Comparison of ENCODE assay signal across 9 mouse cellular contexts in the genomic region with DNA sequence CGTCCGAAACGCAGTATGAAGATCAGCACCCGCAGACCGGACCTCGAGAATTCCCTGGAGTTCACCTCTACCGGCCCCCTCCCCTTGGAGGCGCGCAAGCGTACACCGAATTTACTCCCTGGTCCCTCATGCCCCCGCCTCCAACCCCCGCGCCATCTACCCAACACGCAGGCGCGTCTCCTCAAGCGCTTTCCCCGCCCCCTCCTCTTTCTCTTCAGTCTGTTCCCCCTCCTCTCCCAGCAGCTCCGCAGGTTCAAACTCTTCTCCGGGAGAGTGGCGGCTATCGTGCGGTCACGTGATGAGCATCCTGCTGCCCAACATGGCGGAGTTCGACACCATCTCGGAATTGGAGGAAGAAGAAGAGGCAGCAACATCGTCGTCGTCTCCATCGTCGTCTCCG. TPM values are rescaled to one million over a fixed set of nuclear protein-coding genes. Genes with fewer than 3 reads are reported as not detected.
A peak's percentile ranks its signal among the peaks of the same experiment; 100 is the strongest.
DNase-seq lines count a peak whose midpoint lies in the region; ATAC-seq and TF ChIP-seq lines count a peak whose summit lies in the region.
"Had no signal": no experiment of that assay in that cellular context is flagged by ENCODE, and none has a peak within 500 bp of the region (broad histone marks: within the 10 kb centered on the region; RNA-seq: fewer than 3 reads in every experiment).

Gene Chic1 (plus strand): TSS at position 190 of the 400 bp plus-strand sequence.

- H3K79me2 ChIP-seq in liver, adult 2 months (ENCODE audit: control insufficient read depth, insufficient read depth, low read length), result no peaks in the 10 kb centered on the region

- peak within 1 kb of the TSS; percentile 21 for H3K9ac ChIP-seq in embryonic facial prominence, embryonic 15.5 days
- H3K9ac ChIP-seq in heart, embryonic 13.5 days, result peak within 1 kb of the TSS; percentile 80
- H3K9ac ChIP-seq in kidney, postnatal 0 days (ENCODE audit: low read depth, low read length), result peak within 1 kb of the TSS; percentile 59; the same call in 1 of the 2 replicates
- peak within 1 kb of the TSS; percentile 66 for H3K9ac ChIP-seq in liver, adult 2 months (ENCODE audit: low read depth, low read length)
- peak within 1 kb of the TSS; percentile 57 for H3K9ac ChIP-seq in neural tube, embryonic 11.5 days (ENCODE audit: low read length)

- no peak for TF ChIP-seq POLR2A in liver, adult 2 months (IDR thresholded peaks at IDR 0.05; ENCODE audit: extremely low read depth, insufficient read depth, low read length)
- no peak for TF ChIP-seq POLR2A in testis, adult 2 months (IDR thresholded peaks at IDR 0.05; ENCODE audit: control insufficient read depth, low read depth, low read length)

- no peak within 1 kb of the TSS for H3K27ac ChIP-seq in embryonic facial prominence, embryonic 15.5 days (replicated peaks)
- H3K27ac ChIP-seq in heart, embryonic 13.5 days (replicated peaks), result no peak within 1 kb of the TSS
- H3K27ac ChIP-seq in kidney, postnatal 0 days, result no peak within 1 kb of the TSS
- H3K27ac ChIP-seq in liver, adult 2 months (replicated peaks; ENCODE audit: insufficient read depth, low read depth, low read length), result no peak within 1 kb of the TSS
- H3K27ac ChIP-seq in neural tube, embryonic 11.5 days (ENCODE audit: low read depth, low read length), result 0 out of 2 replicates have a peak within 1 kb of the TSS, but pooled peaks have one; percentile 44
- H3K27ac ChIP-seq in testis, adult 2 months (ENCODE audit: control insufficient read depth, insufficient read depth, low read depth, low read length), result peak within 1 kb of the TSS; percentile 61

- peak; percentile 87 for ATAC-seq in embryonic facial prominence, embryonic 15.5 days (ENCODE audit: insufficient number of reproducible peaks, low FRiP score, low TSS enrichment, low read depth)
- no peak; the same call in 1 of the 2 replicates for ATAC-seq in heart, embryonic 13.5 days (ENCODE audit: extremely low read depth, insufficient number of reproducible peaks, low FRiP score, low TSS enrichment)
- peak; percentile 89 for ATAC-seq in kidney, postnatal 0 days (replicated peaks; ENCODE audit: low FRiP score, low read depth)
- peak; percentile 92 for ATAC-seq in neural tube, embryonic 11.5 days (ENCODE audit: insufficient read depth, low FRiP score, low TSS enrichment)

- peaks cover 27% of the 10 kb centered on the region for H3K27me3 ChIP-seq in embryonic facial prominence, embryonic 15.5 days
- peaks cover 71% of the 10 kb centered on the region for H3K27me3 ChIP-seq in heart, embryonic 13.5 days (replicated peaks)
- no peaks in the 10 kb centered on the region; the same call in 1 of the 2 replicates for H3K27me3 ChIP-seq in kidney, postnatal 0 days (ENCODE audit: insufficient read depth, low read length)
- no peaks in the 10 kb centered on the region for H3K27me3 ChIP-seq in liver, adult 2 months (ENCODE audit: control insufficient read depth, insufficient read depth, low read length)
- H3K27me3 ChIP-seq in neural tube, embryonic 11.5 days (ENCODE audit: control insufficient read depth, insufficient read depth, low read length), result peaks cover 30% of the 10 kb centered on the region
- H3K27me3 ChIP-seq in testis, adult 2 months (ENCODE audit: control insufficient read depth, insufficient read depth, low read length), result no peaks in the 10 kb centered on the region

- no peaks in the 10 kb centered on the region for H3K4me1 ChIP-seq in embryonic facial prominence, embryonic 15.5 days
- H3K4me1 ChIP-seq in heart, embryonic 13.5 days, result no peaks in the 10 kb centered on the region
- H3K4me1 ChIP-seq in kidney, postnatal 0 days (replicated peaks; ENCODE audit: insufficient read depth, low read length), result no peaks in the 10 kb centered on the region
- H3K4me1 ChIP-seq in liver, adult 2 months (ENCODE audit: control insufficient read depth, insufficient read depth, low read length), result peaks cover 6% of the 10 kb centered on the region; the same call in 1 of the 2 replicates
- H3K4me1 ChIP-seq in neural tube, embryonic 11.5 days (ENCODE audit: control insufficient read depth, insufficient read depth, low read length), result no peaks in the 10 kb centered on the region
- no peaks in the 10 kb centered on the region for H3K4me1 ChIP-seq in testis, adult 2 months (ENCODE audit: control insufficient read depth, insufficient read depth, low read length)

- no peaks in the 10 kb centered on the region for H3K9me3 ChIP-seq in embryonic facial prominence, embryonic 15.5 days (replicated peaks)
- H3K9me3 ChIP-seq in heart, embryonic 13.5 days, result no peaks in the 10 kb centered on the region
- no peaks in the 10 kb centered on the region for H3K9me3 ChIP-seq in kidney, postnatal 0 days (replicated peaks; ENCODE audit: low read length)
- H3K9me3 ChIP-seq in neural tube, embryonic 11.5 days (ENCODE audit: control insufficient read depth, low read length), result no peaks in the 10 kb centered on the region
- H3K9me3 ChIP-seq: G1E had no signal

- DNase-seq in 3134 (ENCODE audit: extremely low read depth, insufficient read length, low spot score), result peak; percentile 48
- peak; percentile 81 to 86 for DNase-seq in adrenal gland, postnatal 36 days
- peak; percentile 82 for DNase-seq in kidney, postnatal 0 days (ENCODE audit: low spot score)
- peak; percentile 18 for DNase-seq in liver, adult 2 months (ENCODE audit: extremely low read depth, low read depth, low spot score)
- DNase-seq in neural tube, embryonic 11.5 days (ENCODE audit: low spot score), result peak; percentile 88

- peak within 1 kb of the TSS; percentile 45 for H3K4me2 ChIP-seq in embryonic facial prominence, embryonic 15.5 days (replicated peaks)
- peak within 1 kb of the TSS; percentile 68 for H3K4me2 ChIP-seq in heart, embryonic 13.5 days
- peak within 1 kb of the TSS; percentile 59 for H3K4me2 ChIP-seq in kidney, postnatal 0 days (ENCODE audit: low read length)
- peak within 1 kb of the TSS; percentile 41 for H3K4me2 ChIP-seq in neural tube, embryonic 11.5 days (ENCODE audit: low read depth)

- TF ChIP-seq CTCF in kidney, postnatal 0 days (IDR thresholded peaks at IDR 0.05; ENCODE audit: low read depth), result no peak
- no peak for TF ChIP-seq CTCF in liver, adult 2 months (IDR thresholded peaks at IDR 0.05; ENCODE audit: low read depth, low read length)
- no peak for TF ChIP-seq CTCF in testis, adult 2 months (IDR thresholded peaks at IDR 0.05; ENCODE audit: control insufficient read depth, insufficient read depth, insufficient replicate concordance, low read depth, low read length)

- H3K36me3 ChIP-seq in embryonic facial prominence, embryonic 15.5 days, result no peaks in the 10 kb centered on the region
- no peaks in the 10 kb centered on the region for H3K36me3 ChIP-seq in heart, embryonic 13.5 days
- no peaks in the 10 kb centered on the region for H3K36me3 ChIP-seq in kidney, postnatal 0 days (ENCODE audit: insufficient read depth, low read length)
- H3K36me3 ChIP-seq in liver, adult 2 months (ENCODE audit: control insufficient read depth, insufficient read depth, low read length), result no peaks in the 10 kb centered on the region
- no peaks in the 10 kb centered on the region for H3K36me3 ChIP-seq in neural tube, embryonic 11.5 days (ENCODE audit: control insufficient read depth, insufficient read depth, low read length)
- no peaks in the 10 kb centered on the region for H3K36me3 ChIP-seq in testis, adult 2 months (ENCODE audit: control insufficient read depth, insufficient read depth, low read length)
- H3K36me3 ChIP-seq: G1E had no signal

- peak within 1 kb of the TSS; percentile 59 for H3K4me3 ChIP-seq in embryonic facial prominence, embryonic 15.5 days (replicated peaks)
- H3K4me3 ChIP-seq in heart, embryonic 13.5 days, result peak within 1 kb of the TSS; percentile 67
- H3K4me3 ChIP-seq in kidney, postnatal 0 days (replicated peaks; ENCODE audit: low read depth, low read length), result peak within 1 kb of the TSS; percentile 68
- H3K4me3 ChIP-seq in liver, adult 2 months (ENCODE audit: insufficient read depth, low read depth, low read length), result peak within 1 kb of the TSS; percentile 92
- peak within 1 kb of the TSS; percentile 53 for H3K4me3 ChIP-seq in neural tube, embryonic 11.5 days (ENCODE audit: low read depth, low read length)
- H3K4me3 ChIP-seq in testis, adult 2 months (ENCODE audit: control insufficient read depth, low read depth, low read length), result peak within 1 kb of the TSS; percentile 96

- 21% methylated on average over 34 of the region's 34 CpGs for WGBS in embryonic facial prominence, embryonic 15.5 days
- WGBS in heart, embryonic 13.5 days, result 16% methylated on average over 32 of the region's 34 CpGs
- 25% methylated on average over 34 of the region's 34 CpGs for WGBS in kidney, postnatal 0 days
- 3% methylated on average over 29 of the region's 34 CpGs for WGBS in liver, adult 2 months
- WGBS in neural tube, embryonic 11.5 days, result 10% methylated on average over 34 of the region's 34 CpGs

RNA-seq across cellular contexts. Expression of gene Chic1, which starts in this region (rescaled TPM):
- 1 to 10 TPM; 6.6 to 6.9 TPM for total RNA-seq in adrenal gland, postnatal 36 days (2021)
- polyA plus RNA-seq in embryonic facial prominence, embryonic 15.5 days (2015; fragmentation: Nextera tagmentation; extraction: Ambion mirVana), result 2.3 and 2.5 TPM in 2 replicates
- polyA plus RNA-seq in heart, embryonic 13.5 days (2015; fragmentation: Nextera tagmentation; extraction: Ambion mirVana), result 2.7 and 2.8 TPM in 2 replicates
- polyA plus RNA-seq in kidney, postnatal 0 days (2015; fragmentation: Nextera tagmentation; extraction: Ambion mirVana), result 1.6 and 2.0 TPM in 2 replicates
- total RNA-seq in liver, adult 2 months (2014; rRNA removed), result 4.6 and 6.3 TPM in 2 replicates
- 0.70 and 0.97 TPM in 2 replicates for polyA plus RNA-seq in liver, adult 2 months (2012; rRNA removed)
- 5.3 and 5.6 TPM in 2 replicates for polyA plus RNA-seq in neural tube, embryonic 11.5 days (2014; fragmentation: Nextera tagmentation; extraction: Ambion mirVana)
- polyA plus RNA-seq in testis, adult 2 months (2012; rRNA removed), result 0.12 and 0.22 TPM in 2 replicates
- polyA plus RNA-seq: G1E had no signal

Comparison
In these comparisons a context has a peak if more than half of its experiments do, and no peak if none do; other contexts are left out.
1. DNase-seq: peak in every context shown above with its lines; median percentile 88 in neural tube, embryonic 11.5 days; 84 in adrenal gland, postnatal 36 days; 82 in kidney, postnatal 0 days; 48 in 3134; 18 in liver, adult 2 months.
2. H3K27ac ChIP-seq: peak in neural tube, embryonic 11.5 days (single experiment) and testis, adult 2 months (single experiment); none in embryonic facial prominence, embryonic 15.5 days (single experiment), heart, embryonic 13.5 days (single experiment), kidney, postnatal 0 days (single experiment) and liver, adult 2 months (single experiment).
3. H3K9ac ChIP-seq: peak in every context shown above with its lines; median percentile 80 in heart, embryonic 13.5 days; 66 in liver, adult 2 months; 59 in kidney, postnatal 0 days; 57 in neural tube, embryonic 11.5 days; 21 in embryonic facial prominence, embryonic 15.5 days.
4. Peak in every context shown above with its lines, with median percentiles within 50 percentile points of each other: H3K4me2 ChIP-seq and H3K4me3 ChIP-seq.